Mouse (Mus musculus) ES-E14 (cell line): Measurements from ENCODE around the gene Mtfr1l. TPM values are rescaled to one million over a fixed set of nuclear protein-coding genes. Genes with fewer than 3 reads are reported as not detected.

Experiments used
- DNase-seq: peaks from one replicate; pipeline ENCODE4 v3.0.0-alpha.2; 2013; ENCODE audit warnings: low read depth, low spot score
- H3K27ac ChIP-seq: 2 replicates; pipeline ENCODE4 v1.5.1; 2012; ENCODE audit warnings: low read depth, mild to moderate bottlenecking, low read length, moderate library complexity, mixed read lengths; ENCODE audit not compliant: poor library complexity, insufficient read depth, severe bottlenecking
- H3K36me3 ChIP-seq: 2 replicates; pipeline ENCODE4 v1.6.1; 2012; ENCODE audit warnings: mild to moderate bottlenecking, low read length, moderate library complexity, mixed read lengths; ENCODE audit not compliant: control insufficient read depth, poor library complexity, insufficient read depth, severe bottlenecking
- H3K4me1 ChIP-seq, 2 experiments: fragments of 150-350 bp in 1 of 2; sonication (generic) in 1 of 2; 2 replicates each; pipeline ENCODE4 v1.6.1; 2012; ENCODE audit warnings: low read length in 2 of 2, mild to moderate bottlenecking in 1 of 2, mixed read lengths in 1 of 2; ENCODE audit not compliant: control insufficient read depth in 2 of 2, insufficient read depth in 2 of 2, poor library complexity in 1 of 2
- H3K4me3 ChIP-seq, 2 experiments: fragments of 150-350 bp in 1 of 2; sonication (generic) in 1 of 2; 2 replicates each; pipeline ENCODE4 v1.5.1; 2012; ENCODE audit warnings: low read length in 2 of 2, low read depth in 1 of 2, mild to moderate bottlenecking in 1 of 2, mixed read lengths in 1 of 2; ENCODE audit not compliant: insufficient read depth in 1 of 2, poor library complexity in 1 of 2, severe bottlenecking in 1 of 2
- H3K9ac ChIP-seq: 2 replicates; pipeline ENCODE4 v1.6.1; 2012; ENCODE audit warnings: low read depth, mild to moderate bottlenecking, low read length, mixed read lengths; ENCODE audit not compliant: poor library complexity, insufficient read depth, severe bottlenecking
- H3K9me3 ChIP-seq: fragments of 150-350 bp; sonication (generic); 2 replicates; pipeline ENCODE4 v1.6.1; 2012; ENCODE audit warnings: low read depth, mild to moderate bottlenecking, low read length; ENCODE audit not compliant: control insufficient read depth, insufficient read depth
- CHD2 ChIP-seq: IDR thresholded peaks from 2 replicates; pipeline ENCODE4 v1.6.1; 2014; ENCODE audit warnings: mild to moderate bottlenecking, low read depth, low read length, inconsistent platforms
- HCFC1 ChIP-seq: IDR thresholded peaks from 2 replicates; pipeline ENCODE4 v1.6.1; 2012; ENCODE audit warnings: low read length, inconsistent platforms, borderline replicate concordance; ENCODE audit not compliant: insufficient read depth
- MAFK ChIP-seq: IDR thresholded peaks from 2 replicates; pipeline ENCODE4 v1.6.1; 2014; ENCODE audit warnings: mild to moderate bottlenecking, low read depth, low read length, inconsistent platforms; ENCODE audit not compliant: insufficient read depth
- ZC3H11A ChIP-seq: IDR thresholded peaks from 2 replicates; pipeline ENCODE4 v1.6.1; 2012; ENCODE audit warnings: low read depth, mild to moderate bottlenecking, inconsistent platforms, low read length, borderline replicate concordance
- ZNF384 ChIP-seq: IDR thresholded peaks from 2 replicates; pipeline ENCODE4 v1.6.1; 2012; ENCODE audit warnings: low read depth, low read length, inconsistent platforms
- in situ Hi-C, 2 experiments: fragments of 600-800 bp; cut with MboI; formaldehyde crosslinking; loops; one replicate each; pipeline ENCODE4 v1.15.1; 2025; ENCODE audit warnings: low sequenced_read_pairs in 2 of 2, inconsistent platforms in 1 of 2; ENCODE audit not compliant: unreplicated experiment in 2 of 2
- total RNA-seq: library from RNA; depleted of rRNA; stranded (reverse); fragments of 300-350 nt; gene quantifications from 2 replicates; pipeline ENCODE4 v1.2.3, GENCODE M21; 2012

Gene Mtfr1l
- total RNA-seq, 1 experiment, result 43.7 TPM

DNA sequence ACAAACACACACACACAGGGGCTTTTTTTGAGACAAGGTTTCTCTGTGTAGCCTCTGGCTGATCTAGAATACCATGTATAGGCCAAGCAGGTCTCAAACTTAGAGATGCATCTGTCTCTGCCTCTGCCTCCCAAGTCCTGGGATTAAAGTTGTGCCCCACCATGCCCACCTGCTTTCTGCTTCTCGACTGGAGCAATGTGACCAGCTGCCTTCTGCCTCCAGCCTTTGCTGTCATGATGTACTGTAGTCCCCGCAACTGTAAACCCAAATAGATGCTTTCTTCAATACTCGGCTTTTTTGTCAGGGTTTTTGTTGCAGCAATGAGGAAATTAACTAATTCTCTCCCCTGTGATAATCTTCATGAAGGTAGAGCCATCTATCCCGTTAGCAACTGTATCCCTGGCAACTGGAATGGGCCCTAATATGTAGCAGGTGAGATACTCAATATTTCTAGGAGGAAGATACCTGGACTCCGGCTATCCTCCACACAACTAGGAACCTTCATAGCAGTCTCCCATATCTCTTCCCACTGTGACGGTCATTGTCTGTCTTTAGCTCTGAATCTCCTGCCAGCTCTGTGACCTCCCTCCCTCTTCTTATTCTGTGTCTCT, 52.0 kb downstream of the Mtfr1l start:
- H3K4me3 ChIP-seq, result no peak overlapping the region
- H3K36me3 ChIP-seq, result no peaks in the 10 kb centered on the region
- H3K9ac ChIP-seq, result no peak overlapping the region
- H3K27ac ChIP-seq, result no peak overlapping the region
- in situ Hi-C loops, result no loop called here
- peaks cover 0 to 5% of the 10 kb centered on the region in 2 experiments; a peak in 1 of 4 replicates for H3K4me1 ChIP-seq
- H3K9me3 ChIP-seq, result no peaks in the 10 kb centered on the region
- DNase-seq, result no peak
- no peak for TF ChIP-seq CHD2
- TF ChIP-seq MAFK, result no peak
- TF ChIP-seq ZC3H11A, result no peak
- TF ChIP-seq ZNF384, result no peak
- no peak for TF ChIP-seq HCFC1

DNA sequence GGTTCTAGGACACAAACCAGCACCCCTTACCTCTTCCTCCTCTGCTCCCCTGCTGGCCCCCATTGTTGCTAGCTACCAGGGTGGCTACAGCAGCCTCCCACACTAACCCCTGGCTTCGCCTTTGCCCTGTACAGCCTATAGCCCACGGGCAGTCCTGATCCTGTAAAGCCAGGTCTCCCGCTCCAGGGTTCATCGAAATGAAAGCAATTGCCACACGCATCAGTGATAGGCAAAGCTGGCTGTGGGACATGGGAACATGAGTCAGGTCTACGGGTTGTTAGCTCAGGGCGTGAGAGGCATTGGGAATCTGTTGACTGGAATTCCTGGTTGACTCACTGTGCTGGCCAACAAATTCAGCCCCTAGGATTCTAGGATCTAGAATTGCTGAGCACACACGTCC, 52.7 kb downstream of the Mtfr1l start:
- TF ChIP-seq ZC3H11A, result no peak
- no peak for TF ChIP-seq CHD2
- 0 out of 2 replicates have a peak, but pooled peaks have one; percentile 16 for TF ChIP-seq MAFK
- TF ChIP-seq HCFC1, result no peak
- Histone ChIP-seq H3K9ac (no peak overlapping the region), H3K27ac (peak overlapping the region; percentile 9; the same call in 1 of the 2 replicates), H3K4me3 (no peak overlapping the region), H3K4me1 (peaks cover 0 to 6% of the 10 kb centered on the region in 2 experiments; a peak in 1 of 4 replicates), H3K36me3 (no peaks in the 10 kb centered on the region), H3K9me3 (no peaks in the 10 kb centered on the region)
- in situ Hi-C loops, result no loop called here
- no peak for DNase-seq

DNA sequence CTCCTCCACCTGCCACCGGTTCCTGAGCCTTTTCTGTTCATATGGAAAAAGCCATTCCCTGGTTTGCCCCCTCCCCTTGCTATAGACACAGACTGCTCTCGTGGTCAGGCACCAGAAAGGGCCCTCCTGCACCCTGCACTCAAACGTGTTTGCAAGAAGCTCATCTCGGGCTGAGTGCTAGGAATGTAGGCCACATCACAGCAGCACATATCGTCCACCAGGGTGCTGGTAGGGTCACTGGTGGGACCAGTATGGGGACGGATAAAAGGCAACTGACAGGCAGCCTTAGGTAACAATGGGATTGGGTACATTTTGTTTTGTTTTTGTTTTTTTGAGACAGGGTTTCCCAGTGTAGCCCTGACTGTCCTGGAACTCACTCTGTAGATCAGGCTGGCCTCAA, 53.9 kb downstream of the Mtfr1l start:
- H3K9me3 ChIP-seq, result no peaks in the 10 kb centered on the region
- H3K27ac ChIP-seq, result peak overlapping the region; percentile 46; the same call in 1 of the 2 replicates
- no peak for DNase-seq
- TF ChIP-seq MAFK (no peak), HCFC1 (no peak), ZNF384 (no peak), CHD2 (no peak), ZC3H11A (no peak)
- peaks cover 0 to 6% of the 10 kb centered on the region in 2 experiments; a peak in 1 of 4 replicates for H3K4me1 ChIP-seq
- in situ Hi-C loops, result no loop called here
- H3K9ac ChIP-seq, result no peak overlapping the region
- H3K36me3 ChIP-seq, result peaks cover 4% of the 10 kb centered on the region; the same call in 1 of the 2 replicates
- H3K4me3 ChIP-seq, result no peak overlapping the region

DNA sequence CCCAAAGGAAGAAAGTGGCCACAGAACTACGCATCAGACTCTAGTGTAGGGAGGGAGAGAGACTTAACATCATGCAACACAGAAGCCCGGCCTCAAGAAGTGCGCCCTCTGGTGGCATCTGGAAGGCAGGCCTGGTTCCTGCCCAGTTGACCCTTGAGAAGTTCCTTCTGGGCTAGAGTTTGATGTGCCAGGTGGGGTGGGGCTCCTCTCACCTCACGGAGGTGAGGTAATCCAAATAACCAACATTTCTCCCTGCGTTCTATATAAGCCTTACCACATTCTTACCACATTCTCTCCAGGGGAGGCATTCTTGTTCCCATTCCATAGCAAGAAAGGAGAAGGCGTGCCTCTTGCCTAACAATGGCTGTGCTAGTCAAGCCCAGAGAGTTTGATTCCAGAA, 54.3 kb downstream of the Mtfr1l start:
- peaks cover 0 to 6% of the 10 kb centered on the region in 2 experiments; a peak in 1 of 4 replicates for H3K4me1 ChIP-seq
- TF ChIP-seq ZNF384 (0 out of 2 replicates have a peak, but pooled peaks have one; percentile 5), ZC3H11A (0 out of 2 replicates have a peak, but pooled peaks have one; percentile 37), MAFK (no peak), HCFC1 (peak; percentile 37; the same call in 1 of the 2 replicates), CHD2 (no peak)
- H3K4me3 ChIP-seq, result no peak overlapping the region
- H3K9ac ChIP-seq, result no peak overlapping the region
- no peaks in the 10 kb centered on the region for H3K9me3 ChIP-seq
- no peak overlapping the region; the same call in 1 of the 2 replicates for H3K27ac ChIP-seq
- DNase-seq, result peak; percentile 94
- in situ Hi-C loops, result no loop called here
- H3K36me3 ChIP-seq, result peaks cover 4% of the 10 kb centered on the region; the same call in 1 of the 2 replicates
